Mouse (Mus musculus) ES-Bruce4 (cell line): ENCODE results near the gene Abhd14b. TPM values are rescaled to one million over a fixed set of nuclear protein-coding genes. Genes with fewer than 3 reads are reported as not detected.
A peak's percentile ranks its signal among the peaks of the same experiment; 100 is the strongest.

Experiments
- H3K27ac ChIP-seq: 2 replicates; pipeline ENCODE4 v1.5.1; 2012; ENCODE audit warnings: low read length, inconsistent platforms; ENCODE audit not compliant: insufficient read depth
- H3K27me3 ChIP-seq: 2 replicates; pipeline ENCODE4 v1.6.1; 2012; ENCODE audit warnings: mild to moderate bottlenecking, low read length, inconsistent platforms; ENCODE audit not compliant: control insufficient read depth, poor library complexity, insufficient read depth, severe bottlenecking
- H3K36me3 ChIP-seq: 2 replicates; pipeline ENCODE4 v1.6.1; 2012; ENCODE audit warnings: inconsistent platforms, mild to moderate bottlenecking, low read length, moderate library complexity; ENCODE audit not compliant: control insufficient read depth, poor library complexity, insufficient read depth, severe bottlenecking
- H3K4me1 ChIP-seq: one replicate; pipeline ENCODE4 v1.8.1; 2011; ENCODE audit warnings: low read length; ENCODE audit not compliant: control insufficient read depth, insufficient read depth
- H3K4me3 ChIP-seq: 2 replicates; pipeline ENCODE4 v1.5.1; 2011; ENCODE audit warnings: low read depth, mild to moderate bottlenecking, low read length
- H3K9ac ChIP-seq: 2 replicates; pipeline ENCODE4 v1.6.1; 2012; ENCODE audit warnings: low read depth, mild to moderate bottlenecking, inconsistent platforms; ENCODE audit not compliant: poor library complexity, severe bottlenecking
- H3K9me3 ChIP-seq: replicated peaks from 2 replicates; pipeline ENCODE4 v1.6.1; 2012; ENCODE audit warnings: mild to moderate bottlenecking, low read length, inconsistent platforms; ENCODE audit not compliant: control insufficient read depth, poor library complexity, insufficient read depth, severe bottlenecking
- CTCF ChIP-seq: IDR thresholded peaks from one replicate; pipeline ENCODE4 v1.8.1; 2011; ENCODE audit warnings: low read depth, low read length
- EP300 ChIP-seq: IDR thresholded peaks from 2 replicates; pipeline ENCODE4 v1.6.1; 2011; ENCODE audit warnings: low read depth, low read length; ENCODE audit not compliant: insufficient read depth
- POLR2A ChIP-seq: IDR thresholded peaks from one replicate; pipeline ENCODE4 v1.8.1; 2011; ENCODE audit warnings: low read length; ENCODE audit not compliant: insufficient read depth
- polyA plus RNA-seq: library from polyadenylated mRNA; stranded (reverse); fragments of >200 nt; gene quantifications from 2 replicates; pipeline ENCODE4 v1.2.4, GENCODE M21; 2011; ENCODE audit warnings: low read depth; ENCODE audit not compliant: missing spikeins, insufficient read depth, insufficient read length

The Abhd14b gene
- polyA plus RNA-seq, 1 experiment, result 6.7 TPM

DNA sequence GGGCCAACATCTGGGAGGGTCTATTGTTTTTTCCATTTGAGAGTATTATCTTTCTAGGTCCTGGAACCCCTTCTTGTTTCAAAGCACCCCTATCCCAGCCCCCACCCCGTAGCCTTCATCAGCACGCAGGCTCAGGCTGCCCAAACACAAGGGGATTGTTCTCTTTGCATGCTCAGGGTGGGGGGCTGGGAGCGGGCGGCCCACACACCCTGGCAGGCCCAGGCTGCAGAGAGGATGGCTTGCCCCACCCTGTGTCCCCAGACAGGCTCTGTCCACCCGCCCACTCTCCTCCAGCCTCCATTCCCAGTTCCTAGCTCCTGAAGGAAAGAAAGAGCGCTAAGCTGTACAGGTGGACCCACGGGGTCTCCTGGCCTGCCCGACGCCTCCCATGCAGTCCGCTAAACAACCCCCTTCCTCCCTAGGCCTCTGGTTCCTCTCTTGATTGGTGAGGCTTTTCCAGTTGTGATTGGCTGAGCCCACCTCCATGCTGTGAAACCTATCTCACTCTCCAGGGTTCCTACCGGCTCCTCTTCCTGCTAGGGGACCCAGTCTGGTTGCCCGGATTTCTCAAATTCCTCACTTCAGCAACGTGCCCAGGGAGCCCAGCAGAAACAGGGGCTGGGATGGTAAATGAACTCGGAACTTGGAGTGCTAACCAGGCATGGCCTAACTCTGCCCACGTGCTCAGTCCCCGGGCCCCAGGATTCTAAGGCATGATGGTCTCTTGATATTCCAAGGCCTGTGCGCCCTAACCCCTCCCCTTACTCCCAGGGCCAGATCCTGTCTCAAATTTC is 7.8 kb downstream of the Abhd14b start:
- no peaks in the 10 kb centered on the region for H3K36me3 ChIP-seq
- H3K9me3 ChIP-seq, result no peaks in the 10 kb centered on the region

DNA sequence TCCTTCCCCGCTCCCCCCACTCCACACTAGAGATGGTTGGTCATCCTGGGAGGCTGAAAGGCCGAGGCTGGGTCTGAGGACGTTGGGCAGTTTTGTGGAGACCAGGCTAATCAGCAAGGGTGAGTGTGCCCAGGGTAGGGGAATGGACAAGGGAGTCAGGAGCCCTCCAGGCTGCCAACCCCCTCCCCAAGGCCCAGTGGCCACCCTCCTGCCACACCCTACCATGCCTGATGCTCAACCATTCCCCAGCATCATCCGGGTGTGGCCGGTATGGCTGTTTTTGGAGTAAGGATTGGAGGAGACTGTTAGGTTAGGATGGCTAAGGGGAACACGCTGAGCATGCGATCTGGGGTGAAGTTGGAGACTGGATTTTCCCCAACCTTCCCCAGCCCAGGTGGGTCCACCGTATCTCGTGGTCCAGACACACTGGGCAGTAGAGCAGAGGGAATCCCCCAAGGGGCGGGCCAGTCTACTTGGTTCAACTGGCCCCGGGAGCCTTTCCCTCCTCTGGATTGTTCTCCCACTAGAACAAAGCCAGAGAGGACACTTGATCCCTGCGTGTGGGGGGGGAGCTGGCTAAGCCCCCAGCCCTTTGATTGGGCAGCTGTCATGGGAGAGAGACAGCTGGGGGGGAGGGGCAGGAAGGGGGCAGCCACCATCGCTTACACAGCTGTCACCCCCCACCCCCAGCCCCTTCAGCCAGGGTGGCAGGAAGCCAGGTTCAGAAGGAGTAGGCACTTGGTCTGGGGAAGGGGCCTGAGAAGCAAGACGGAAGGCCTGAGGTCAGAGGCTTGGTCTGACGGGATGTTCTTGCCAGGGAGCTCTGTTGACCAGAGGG is 9.3 kb downstream of the Abhd14b start:
- Histone ChIP-seq H3K27me3 (no peaks in the 10 kb centered on the region), H3K4me1 (peaks cover 14% of the 10 kb centered on the region), H3K36me3 (no peaks in the 10 kb centered on the region)

More for the DNA sequence above, 7.8 kb downstream of the Abhd14b start:
- Histone ChIP-seq H3K27me3 (no peaks in the 10 kb centered on the region), H3K27ac (peak overlapping the region; percentile 90), H3K9ac (peak overlapping the region; percentile 82), H3K4me3 (peak overlapping the region; percentile 65), H3K4me1 (peaks cover 16% of the 10 kb centered on the region)
- TF ChIP-seq EP300 (0 out of 2 replicates have a peak, but pooled peaks have one; percentile 24), POLR2A (no peak), CTCF (no peak)

DNA sequence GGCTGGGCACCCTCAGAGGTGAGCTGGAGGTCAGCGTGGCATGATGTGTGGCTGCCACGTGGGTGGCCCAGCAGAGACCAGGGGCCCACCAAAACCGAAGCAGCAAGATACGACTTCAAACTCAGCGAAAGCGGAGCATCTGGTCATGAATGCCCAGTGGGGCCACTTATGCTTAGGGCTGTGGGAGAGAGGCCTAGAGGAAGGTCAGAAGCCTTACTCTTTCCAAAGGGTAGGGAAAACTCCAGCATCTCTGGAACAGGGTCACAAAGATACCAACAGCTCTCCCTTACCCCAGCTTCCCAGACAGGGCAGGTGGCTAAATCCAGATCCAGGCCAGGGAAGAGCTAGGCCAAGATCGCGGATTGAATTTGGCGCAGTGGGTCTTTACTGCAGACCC is 9.9 kb downstream of the Abhd14b start:
- Histone ChIP-seq H3K36me3 (no peaks in the 10 kb centered on the region), H3K4me1 (peaks cover 14% of the 10 kb centered on the region), H3K27ac (no peak overlapping the region), H3K4me3 (no peak overlapping the region), H3K27me3 (no peaks in the 10 kb centered on the region), H3K9ac (no peak overlapping the region), H3K9me3 (no peaks in the 10 kb centered on the region)
- no peak for TF ChIP-seq EP300
- TF ChIP-seq CTCF, result no peak

More for the DNA sequence above, 9.3 kb downstream of the Abhd14b start:
- Histone ChIP-seq H3K9ac (peak overlapping the region; percentile 82; the same call in 1 of the 2 replicates), H3K4me3 (no peak overlapping the region), H3K27ac (peak overlapping the region; percentile 90), H3K9me3 (no peaks in the 10 kb centered on the region)
- TF ChIP-seq EP300 (0 out of 2 replicates have a peak, but pooled peaks have one; percentile 48), POLR2A (no peak)

DNA sequence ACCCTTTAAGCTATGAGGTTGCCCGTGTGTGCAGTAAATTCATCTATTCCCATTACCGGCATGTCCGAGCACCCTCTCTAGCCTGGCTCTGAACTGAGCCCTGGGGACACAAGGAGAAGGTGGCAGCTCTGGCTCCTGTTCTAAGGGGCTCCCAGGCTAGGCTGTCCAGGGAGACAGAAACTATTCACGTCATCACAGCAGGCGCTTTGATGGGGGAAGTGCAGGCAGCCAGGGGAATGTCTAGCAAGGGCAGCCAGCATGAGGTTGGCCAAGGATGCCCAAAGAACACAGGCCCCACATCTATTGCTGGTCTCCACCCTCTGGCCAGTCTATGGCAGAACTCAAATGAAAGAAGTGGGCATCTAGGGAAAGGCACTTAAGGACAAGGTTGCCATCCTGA is 10.7 kb downstream of the Abhd14b start:
- Histone ChIP-seq H3K27me3 (no peaks in the 10 kb centered on the region), H3K4me1 (peaks cover 14% of the 10 kb centered on the region), H3K9me3 (no peaks in the 10 kb centered on the region), H3K9ac (no peak overlapping the region), H3K27ac (no peak overlapping the region), H3K4me3 (no peak overlapping the region), H3K36me3 (no peaks in the 10 kb centered on the region)
- no peak for TF ChIP-seq CTCF
- no peak for TF ChIP-seq POLR2A
- TF ChIP-seq EP300, result no peak

DNA sequence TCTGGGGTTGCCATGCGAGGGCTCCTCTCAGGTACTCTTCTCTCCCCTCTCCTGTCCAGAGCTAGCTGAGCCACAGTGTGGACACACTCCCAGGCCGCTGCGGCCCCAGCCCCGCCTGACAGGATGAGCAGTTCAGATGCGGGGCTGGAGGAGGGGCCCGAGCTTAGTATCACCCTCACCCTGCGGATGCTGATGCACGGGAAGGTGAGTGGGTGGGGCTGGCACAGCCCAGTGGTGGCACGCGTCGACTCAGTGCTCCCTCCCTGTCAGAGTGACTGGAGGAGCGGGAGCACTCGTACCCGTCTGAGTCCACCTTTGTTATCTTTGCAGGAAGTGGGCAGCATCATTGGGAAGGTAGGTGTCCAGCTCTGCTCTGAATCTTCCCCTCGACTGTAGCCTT is 12.7 kb downstream of the Abhd14b start:
- H3K4me1 ChIP-seq, result peaks cover 14% of the 10 kb centered on the region
- no peak overlapping the region for H3K27ac ChIP-seq
- TF ChIP-seq POLR2A (no peak), CTCF (no peak), EP300 (no peak)
- H3K4me3 ChIP-seq, result no peak overlapping the region
- no peak overlapping the region for H3K9ac ChIP-seq
- H3K36me3 ChIP-seq, result no peaks in the 10 kb centered on the region
- no peaks in the 10 kb centered on the region for H3K27me3 ChIP-seq
- no peaks in the 10 kb centered on the region for H3K9me3 ChIP-seq

DNA sequence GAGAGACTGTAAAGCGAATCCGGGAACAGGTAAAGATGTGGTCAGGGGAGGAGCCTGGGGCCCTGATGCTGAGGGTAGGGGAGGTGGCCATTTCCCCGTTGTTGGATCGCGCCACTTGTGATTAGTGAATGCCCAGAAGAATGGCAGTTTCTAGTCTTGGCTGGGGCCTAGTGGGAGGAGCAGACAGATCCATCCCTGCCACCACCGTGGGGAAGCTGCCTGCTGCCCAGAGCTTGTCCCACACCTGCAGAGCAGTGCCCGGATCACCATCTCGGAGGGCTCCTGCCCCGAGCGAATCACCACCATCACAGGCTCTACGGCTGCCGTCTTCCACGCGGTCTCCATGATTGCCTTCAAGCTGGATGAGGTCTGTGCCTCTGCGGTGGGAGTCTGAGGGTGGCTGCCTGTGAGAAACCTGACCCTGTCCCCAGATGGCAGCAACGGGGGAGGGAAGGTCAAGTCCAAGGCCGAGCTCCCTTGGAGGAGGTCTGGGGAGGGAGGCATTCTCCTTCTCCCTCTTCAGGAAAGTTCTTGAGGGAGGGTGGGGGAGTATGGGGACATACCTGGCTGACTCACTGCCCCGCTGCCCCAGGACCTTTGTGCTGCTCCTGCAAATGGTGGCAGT is 13.3 kb downstream of the Abhd14b start:
- no peaks in the 10 kb centered on the region for H3K27me3 ChIP-seq
- H3K4me1 ChIP-seq, result peaks cover 14% of the 10 kb centered on the region
- H3K9me3 ChIP-seq, result no peaks in the 10 kb centered on the region
- H3K4me3 ChIP-seq, result no peak overlapping the region
- no peak overlapping the region for H3K9ac ChIP-seq
- no peak overlapping the region for H3K27ac ChIP-seq
- no peaks in the 10 kb centered on the region for H3K36me3 ChIP-seq
- no peak for TF ChIP-seq POLR2A
